Mouse (Mus musculus) neural tube, embryonic 14.5 days (tissue): ENCODE measurements around the gene Tmem121b. TPM values are rescaled to one million over a fixed set of nuclear protein-coding genes. Genes with fewer than 3 reads are reported as not detected.

Experiments used
- ATAC-seq: fragments of 200-750 bp; cut with Nextera tagmentation; 2 replicates; pipeline ENCODE4 v1.8.0; 2017; ENCODE audit warnings: low read depth, mild to moderate bottlenecking, moderate TSS enrichment, moderate library complexity
- H3K27ac ChIP-seq: fragments of 300-500 bp; sonication (generic); 2 replicates; pipeline ENCODE4 v1.5.1; 2014; ENCODE audit warnings: low read depth, mild to moderate bottlenecking, control low read depth, low read length, moderate library complexity, mixed read lengths
- H3K27me3 ChIP-seq: fragments of 300-500 bp; sonication (generic); 2 replicates; pipeline ENCODE4 v1.6.1; 2014; ENCODE audit warnings: low read length; ENCODE audit not compliant: control insufficient read depth, insufficient read depth
- H3K36me3 ChIP-seq: fragments of 300-500 bp; sonication (generic); 2 replicates; pipeline ENCODE4 v1.6.1; 2014; ENCODE audit warnings: low read length, mixed read lengths; ENCODE audit not compliant: control insufficient read depth, insufficient read depth
- H3K4me1 ChIP-seq: fragments of 300-500 bp; sonication (generic); 2 replicates; pipeline ENCODE4 v1.6.1; 2014; ENCODE audit warnings: low read length; ENCODE audit not compliant: control insufficient read depth, insufficient read depth
- H3K4me2 ChIP-seq: fragments of 300-500 bp; sonication (generic); 2 replicates; pipeline ENCODE4 v1.6.1; 2014; ENCODE audit warnings: mild to moderate bottlenecking, low read depth, low read length, control low read depth
- H3K4me3 ChIP-seq: fragments of 300-500 bp; sonication (generic); 2 replicates; pipeline ENCODE4 v1.5.1; 2014; ENCODE audit warnings: low read depth, low read length, control low read depth, mixed read lengths
- H3K9ac ChIP-seq: fragments of 300-500 bp; sonication (generic); replicated peaks from 2 replicates; pipeline ENCODE4 v1.6.1; 2014; ENCODE audit warnings: low read depth, mild to moderate bottlenecking, control low read depth, low read length, mixed read lengths
- H3K9me3 ChIP-seq: fragments of 300-500 bp; sonication (generic); 2 replicates; pipeline ENCODE4 v1.6.1; 2016; ENCODE audit warnings: low read length; ENCODE audit not compliant: control insufficient read depth
- WGBS: fragments of 180-500 bp; shearing (Covaris S2); extraction: QIAGEN DNeasy Blood & Tissue Kit; methylation state at CpG from one replicate; pipeline ENCODE4 v1.1.7; 2014; 5-methylcytosine and 5-hydroxymethylcytosine counted together
- polyA plus RNA-seq: library from polyadenylated mRNA; unstranded; fragments of >200 nt; fragmentation: Nextera tagmentation; extraction: Ambion mirVana; gene quantifications from 2 replicates; pipeline ENCODE4 v1.2.1, GENCODE M21; 2014

The Tmem121b gene
- polyA plus RNA-seq, 1 experiment from 2014 or later = 3.3 TPM

DNA sequence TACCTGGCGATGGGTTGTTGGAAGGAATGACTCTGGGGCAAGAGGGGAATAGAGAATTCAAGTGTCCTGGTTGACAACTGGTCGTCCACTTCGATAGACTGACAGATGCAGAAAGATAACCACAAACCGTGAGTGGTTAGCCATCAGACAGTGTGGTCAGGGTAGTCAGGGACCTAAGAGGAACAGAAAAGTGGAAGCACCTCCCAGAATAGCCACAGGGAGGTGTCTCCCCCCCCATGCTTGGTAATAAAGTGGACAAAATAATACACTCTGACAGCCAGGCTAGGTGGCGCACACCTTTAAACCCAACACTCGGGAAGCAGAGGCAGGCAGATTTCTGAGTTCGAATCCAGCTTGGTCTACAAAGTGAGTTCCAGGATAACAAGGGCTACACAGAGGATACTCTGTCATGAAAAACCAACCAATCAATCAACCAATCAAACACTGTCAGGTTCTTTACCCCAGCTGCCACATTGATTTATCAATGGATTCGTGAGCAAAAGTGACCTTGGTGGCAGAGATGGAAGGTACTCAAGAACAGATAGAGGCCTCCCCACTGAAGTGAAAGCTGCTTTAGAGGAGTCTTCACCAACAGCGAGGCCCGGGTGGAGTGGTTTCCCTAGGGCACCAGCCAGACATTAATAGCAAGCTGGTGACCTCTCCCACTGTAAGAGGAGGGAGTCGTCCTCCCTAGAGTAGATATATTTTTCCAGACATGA is 41.1 kb downstream of the Tmem121b start:
- Histone ChIP-seq H3K36me3 (no peaks in the 10 kb centered on the region), H3K27me3 (no peaks in the 10 kb centered on the region), H3K4me2 (no peak overlapping the region), H3K4me1 (no peaks in the 10 kb centered on the region), H3K4me3 (no peak overlapping the region), H3K9ac (no peak overlapping the region), H3K27ac (no peak overlapping the region), H3K9me3 (no peaks in the 10 kb centered on the region)
- no peak for ATAC-seq
- WGBS = 85% methylated on average over 11 of the region's 11 CpGs

DNA sequence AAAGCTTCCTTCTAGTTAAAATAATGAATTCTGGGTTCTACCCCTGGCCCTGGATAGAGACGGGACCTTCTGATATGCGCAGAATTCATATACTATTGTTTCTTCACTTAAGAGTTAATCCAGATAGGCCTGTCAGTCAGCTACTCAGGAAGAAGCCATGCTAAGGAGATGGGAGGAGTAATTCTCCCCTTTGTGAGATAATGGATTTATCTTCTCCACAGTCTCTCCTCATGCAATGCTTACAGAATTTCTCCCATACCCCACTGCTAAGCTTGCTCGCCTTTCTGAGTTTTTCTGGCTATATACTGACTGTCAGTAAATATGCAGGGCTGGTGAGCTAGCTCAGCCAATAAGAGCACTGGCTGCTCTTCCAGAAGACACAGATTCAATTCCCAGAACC is 43.4 kb downstream of the Tmem121b start:
- Histone ChIP-seq H3K9ac (no peak overlapping the region), H3K27me3 (no peaks in the 10 kb centered on the region), H3K9me3 (no peaks in the 10 kb centered on the region), H3K4me2 (no peak overlapping the region), H3K4me1 (no peaks in the 10 kb centered on the region), H3K4me3 (no peak overlapping the region), H3K36me3 (no peaks in the 10 kb centered on the region), H3K27ac (no peak overlapping the region)
- WGBS = 92% methylated on average over 3 of the region's 3 CpGs
- no peak for ATAC-seq

- WGBS = 80% methylated on average over 14 of the region's 14 CpGs
Measured at GRCm38 (mm10) chr6:120443363-120444355, 49.9 kb downstream of the Tmem121b start.

GRCm38 (mm10) chr6:120442171-120442749 is 51.3 kb downstream of the Tmem121b start:
- no peak for ATAC-seq
- Histone ChIP-seq H3K27ac (no peak overlapping the region), H3K27me3 (no peaks in the 10 kb centered on the region), H3K4me2 (no peak overlapping the region), H3K4me1 (no peaks in the 10 kb centered on the region), H3K9me3 (no peaks in the 10 kb centered on the region), H3K9ac (no peak overlapping the region), H3K36me3 (peaks cover 20% of the 10 kb centered on the region), H3K4me3 (no peak overlapping the region)
- WGBS = 80% methylated on average over 4 of the region's 4 CpGs

More at GRCm38 (mm10) chr6:120443363-120444355, 49.9 kb downstream of the Tmem121b start:
- Histone ChIP-seq H3K27me3 (no peaks in the 10 kb centered on the region), H3K9ac (no peak overlapping the region), H3K27ac (no peak overlapping the region), H3K36me3 (peaks cover 13% of the 10 kb centered on the region; the same call in 1 of the 2 replicates), H3K4me3 (no peak overlapping the region), H3K4me1 (no peaks in the 10 kb centered on the region), H3K9me3 (no peaks in the 10 kb centered on the region), H3K4me2 (no peak overlapping the region)
- no peak for ATAC-seq

Other genes with a start within 250 kb of the Tmem121b start
- not detected in 2 replicates for gene D330020A13Rik, start 199.4 kb downstream of the Tmem121b start, polyA plus RNA-seq
- gene B4galnt3, start 199.2 kb downstream of the Tmem121b start, polyA plus RNA-seq = 0.09 TPM in 2 replicates
- 35.0 and 40.6 TPM in 2 replicates for gene Kdm5a, start 129.7 kb downstream of the Tmem121b start, polyA plus RNA-seq
- gene Ccdc77, start 129.4 kb downstream of the Tmem121b start, polyA plus RNA-seq = 9.0 and 12.6 TPM in 2 replicates
- gene Il17ra, start 30.6 kb downstream of the Tmem121b start, polyA plus RNA-seq = 3.1 and 3.2 TPM in 2 replicates
- 11.8 and 14.2 TPM in 2 replicates for gene Hdhd5, start 37.5 kb upstream of the Tmem121b start, polyA plus RNA-seq
- gene Cecr2, start 172.6 kb upstream of the Tmem121b start, polyA plus RNA-seq = 3.1 and 4.4 TPM in 2 replicates